Mouse (Mus musculus) WW6 (cell line): ENCODE data around the gene 4930550C14Rik.
A peak's percentile ranks its signal among the peaks of the same experiment; 100 is the strongest.

Source experiments
- DNase-seq: peaks from one replicate; pipeline ENCODE4 v3.0.0-alpha.2; 2013; ENCODE audit warnings: low read depth, low spot score

Gene 4930550C14Rik

GRCm38 (mm10) chr9:53402291-53402711 lies at the start of gene 4930550C14Rik:
TSS of gene 4930550C14Rik (plus strand) at chr9:53402325.
- no peak for DNase-seq

- no peak for DNase-seq
Observed at GRCm38 (mm10) chr9:53353161-53353560, 49.0 kb upstream of the 4930550C14Rik start.

- no peak for DNase-seq
Observed at GRCm38 (mm10) chr9:53356219-53357155, 45.6 kb upstream of the 4930550C14Rik start.

- no peak for DNase-seq
Observed at GRCm38 (mm10) chr9:53371339-53371738, 30.8 kb upstream of the 4930550C14Rik start.

GRCm38 (mm10) chr9:53375907-53376306 lies 26.2 kb upstream of the 4930550C14Rik start:
- no peak for DNase-seq

- no peak for DNase-seq
Observed at GRCm38 (mm10) chr9:53376820-53377219, 25.3 kb upstream of the 4930550C14Rik start.

- no peak for DNase-seq
Observed at GRCm38 (mm10) chr9:53377597-53377996, 24.5 kb upstream of the 4930550C14Rik start.

- DNase-seq: no peak
Observed at GRCm38 (mm10) chr9:53378171-53378570, 24.0 kb upstream of the 4930550C14Rik start.

- DNase-seq: no peak
Observed at GRCm38 (mm10) chr9:53380595-53380994, 21.5 kb upstream of the 4930550C14Rik start.

- DNase-seq: no peak
Observed at GRCm38 (mm10) chr9:53381113-53381615, 21.0 kb upstream of the 4930550C14Rik start.

GRCm38 (mm10) chr9:53383951-53384866 lies 17.9 kb upstream of the 4930550C14Rik start, which contains the start of gene Kdelc2:
TSS of gene Kdelc2 (plus strand) at chr9:53384025.
- peak; percentile 76 for DNase-seq

- DNase-seq: no peak
Observed at GRCm38 (mm10) chr9:53384873-53385272, 17.3 kb upstream of the 4930550C14Rik start.

- DNase-seq: no peak
Observed at GRCm38 (mm10) chr9:53387431-53387830, 14.7 kb upstream of the 4930550C14Rik start.

- no peak for DNase-seq
Observed at GRCm38 (mm10) chr9:53389109-53389508, 13.0 kb upstream of the 4930550C14Rik start.

GRCm38 (mm10) chr9:53390136-53390535 lies 12.0 kb upstream of the 4930550C14Rik start:
- DNase-seq: no peak

GRCm38 (mm10) chr9:53397685-53398387 lies 4.3 kb upstream of the 4930550C14Rik start:
- no peak for DNase-seq

- DNase-seq: peak; percentile 64
Observed at GRCm38 (mm10) chr9:53398388-53398700, 3.8 kb upstream of the 4930550C14Rik start.

GRCm38 (mm10) chr9:53399537-53399936 lies 2.6 kb upstream of the 4930550C14Rik start:
- no peak for DNase-seq

- DNase-seq: no peak
Observed at GRCm38 (mm10) chr9:53400696-53401095, 1.4 kb upstream of the 4930550C14Rik start.

- no peak for DNase-seq
Observed at GRCm38 (mm10) chr9:53401146-53401545, 979 bp upstream of the 4930550C14Rik start.

- DNase-seq: no peak
Observed at GRCm38 (mm10) chr9:53402991-53403390, 866 bp downstream of the 4930550C14Rik start.
